Mouse (Mus musculus) lung, adult 18-20 months (tissue): Measurements from ENCODE around the gene Atp7a.
A peak's percentile ranks its signal among the peaks of the same experiment; 100 is the strongest.

Source experiments
- DNase-seq, 2 experiments: peaks; one replicate each; pipeline ENCODE4 v3.0.0; 2022; ENCODE audit warnings: mixed read lengths in 2 of 2

Atp7a gene

GRCm38 (mm10) chrX:106082518-106082917 lies 55.4 kb downstream of the Atp7a start:
- no peak for DNase-seq

- peak; percentile 26 to 42 for DNase-seq
Measured at GRCm38 (mm10) chrX:106085132-106085531, 58.1 kb downstream of the Atp7a start.

- DNase-seq: no peak
Measured at GRCm38 (mm10) chrX:106085564-106085963, 58.5 kb downstream of the Atp7a start.

GRCm38 (mm10) chrX:106092939-106093338 lies 65.9 kb downstream of the Atp7a start:
- DNase-seq: no peak

- DNase-seq: peak; percentile 45 to 65
Measured at GRCm38 (mm10) chrX:106105464-106105863, 78.4 kb downstream of the Atp7a start.

GRCm38 (mm10) chrX:106113881-106114280 lies 86.8 kb downstream of the Atp7a start:
- no peak for DNase-seq

- DNase-seq: no peak
Measured at GRCm38 (mm10) chrX:106114674-106115073, 87.6 kb downstream of the Atp7a start.

GRCm38 (mm10) chrX:106122823-106123222 lies 95.7 kb downstream of the Atp7a start:
- DNase-seq: no peak

GRCm38 (mm10) chrX:106128283-106128682 lies 101.2 kb downstream of the Atp7a start:
- DNase-seq: no peak

GRCm38 (mm10) chrX:106129877-106130276 lies 102.8 kb downstream of the Atp7a start:
- no peak for DNase-seq

GRCm38 (mm10) chrX:106134916-106135315 lies 107.8 kb downstream of the Atp7a start:
- no peak for DNase-seq

GRCm38 (mm10) chrX:106135484-106135883 lies 108.4 kb downstream of the Atp7a start:
- peak in 1 of 2 experiments; percentile 6 for DNase-seq

- DNase-seq: peak; percentile 9 to 11
Measured at GRCm38 (mm10) chrX:106135916-106136575, 109.0 kb downstream of the Atp7a start.

- DNase-seq: no peak
Measured at GRCm38 (mm10) chrX:106139309-106140070, 112.4 kb downstream of the Atp7a start.

GRCm38 (mm10) chrX:106142936-106143335 lies 115.9 kb downstream of the Atp7a start, which contains the start of gene Tlr13:
Gene Tlr13 (plus strand): TSS chrX:106143204.
- DNase-seq: no peak

- DNase-seq: no peak
Measured at GRCm38 (mm10) chrX:106148185-106148584, 121.1 kb downstream of the Atp7a start.

GRCm38 (mm10) chrX:106149460-106149859 lies 122.4 kb downstream of the Atp7a start:
- peak; percentile 19 to 34 for DNase-seq

- DNase-seq: no peak
Measured at GRCm38 (mm10) chrX:106154180-106154586, 127.1 kb downstream of the Atp7a start.

GRCm38 (mm10) chrX:106155892-106156291 lies 128.8 kb downstream of the Atp7a start:
- no peak for DNase-seq

GRCm38 (mm10) chrX:106163995-106164394 lies 136.9 kb downstream of the Atp7a start:
- DNase-seq: peak; percentile 30 to 52

- DNase-seq: no peak
Measured at GRCm38 (mm10) chrX:106164555-106164954, 137.5 kb downstream of the Atp7a start.

- DNase-seq: no peak
Measured at GRCm38 (mm10) chrX:106165089-106165488, 138.0 kb downstream of the Atp7a start.

- DNase-seq: peak; percentile 65 to 68
Measured at GRCm38 (mm10) chrX:106171106-106171852, 144.2 kb downstream of the Atp7a start.

GRCm38 (mm10) chrX:106171853-106172154 lies 144.7 kb downstream of the Atp7a start:
- no peak for DNase-seq
